Mouse (Mus musculus) intestine, postnatal 0 days (tissue): ENCODE results near the gene Gm884. TPM values are rescaled to one million over a fixed set of nuclear protein-coding genes. Genes with fewer than 3 reads are reported as not detected.

Source experiments
- ATAC-seq: fragments of 200-750 bp; cut with Nextera tagmentation; 2 replicates; pipeline ENCODE4 v1.8.0; 2017; ENCODE audit warnings: mild to moderate bottlenecking, moderate TSS enrichment, moderate library complexity
- H3K27ac ChIP-seq: fragments of 300-500 bp; sonication (generic); 2 replicates; pipeline ENCODE4 v1.5.1; 2014; ENCODE audit warnings: mild to moderate bottlenecking, low read depth, low read length, moderate library complexity
- H3K27me3 ChIP-seq: fragments of 300-500 bp; sonication (generic); replicated peaks from 2 replicates; pipeline ENCODE4 v1.6.1; 2014; ENCODE audit warnings: low read length, mixed read lengths; ENCODE audit not compliant: control insufficient read depth, insufficient read depth
- H3K36me3 ChIP-seq: fragments of 300-500 bp; sonication (generic); 2 replicates; pipeline ENCODE4 v1.6.1; 2014; ENCODE audit warnings: mild to moderate bottlenecking, moderate library complexity; ENCODE audit not compliant: control insufficient read depth, insufficient read depth
- H3K4me1 ChIP-seq: fragments of 300-500 bp; sonication (generic); replicated peaks from 2 replicates; pipeline ENCODE4 v1.6.1; 2014; ENCODE audit warnings: antibody characterized with exemption, low read length, mixed read lengths; ENCODE audit not compliant: control insufficient read depth, insufficient read depth
- H3K4me2 ChIP-seq: fragments of 300-500 bp; sonication (generic); replicated peaks from 2 replicates; pipeline ENCODE4 v1.6.1; 2014; ENCODE audit warnings: low read depth, mild to moderate bottlenecking, moderate library complexity
- H3K4me3 ChIP-seq: fragments of 300-500 bp; sonication (generic); 2 replicates; pipeline ENCODE4 v1.5.1; 2014; ENCODE audit warnings: low read depth, low read length
- H3K9ac ChIP-seq: fragments of 300-500 bp; sonication (generic); 2 replicates; pipeline ENCODE4 v1.6.1; 2014; ENCODE audit warnings: mild to moderate bottlenecking, low read depth, low read length
- H3K9me3 ChIP-seq: fragments of 300-500 bp; sonication (generic); 2 replicates; pipeline ENCODE4 v1.6.1; 2016; ENCODE audit warnings: mixed run types; ENCODE audit not compliant: control insufficient read depth
- CTCF ChIP-seq: sonication (generic); IDR thresholded peaks from 2 replicates; pipeline ENCODE4 v1.5.1; 2016; ENCODE audit warnings: low read depth, mild to moderate bottlenecking, control low read depth, antibody characterized with exemption, moderate library complexity
- WGBS: fragments of 180-500 bp; shearing (Covaris S2); extraction: QIAGEN DNeasy Blood & Tissue Kit; methylation state at CpG from one replicate; pipeline ENCODE4 v1.1.7; 2014; 5-methylcytosine and 5-hydroxymethylcytosine counted together
- polyA plus RNA-seq: library from polyadenylated mRNA; unstranded; fragments of >200 nt; fragmentation: Nextera tagmentation; extraction: Ambion mirVana; gene quantifications from 2 replicates; pipeline ENCODE4 v1.2.1, GENCODE M21; 2015

The Gm884 gene
- polyA plus RNA-seq, 1 experiment from 2014 or later, result not detected

- no peaks in the 10 kb centered on the region for H3K4me1 ChIP-seq
- WGBS, result 59% methylated on average over 4 of the region's 4 CpGs
- H3K27me3 ChIP-seq, result no peaks in the 10 kb centered on the region
- no peaks in the 10 kb centered on the region for H3K9me3 ChIP-seq
- TF ChIP-seq CTCF, result no peak
- no peak overlapping the region for H3K4me3 ChIP-seq
- H3K9ac ChIP-seq, result no peak overlapping the region
- no peaks in the 10 kb centered on the region for H3K36me3 ChIP-seq
- ATAC-seq, result no peak
- no peak overlapping the region for H3K4me2 ChIP-seq
- H3K27ac ChIP-seq, result no peak overlapping the region
These were observed 40.9 kb upstream of the Gm884 start for GRCm38 (mm10) chr11:103661863-103662262.

- Histone ChIP-seq H3K4me3 (no peak overlapping the region), H3K36me3 (no peaks in the 10 kb centered on the region), H3K27ac (no peak overlapping the region), H3K9ac (no peak overlapping the region), H3K27me3 (0 out of 2 replicates have a peak, but pooled peaks cover 6% of the 10 kb centered on the region), H3K4me2 (no peak overlapping the region), H3K4me1 (0 out of 2 replicates have a peak, but pooled peaks cover under 1% of the 10 kb centered on the region), H3K9me3 (no peaks in the 10 kb centered on the region)
- no peak for TF ChIP-seq CTCF
- no peak for ATAC-seq
- WGBS, result 84% methylated on average over 7 of the region's 7 CpGs
These were observed 37.2 kb upstream of the Gm884 start for GRCm38 (mm10) chr11:103658189-103658588.

- 9% methylated on average over 3 of the region's 3 CpGs for WGBS
- no peak for ATAC-seq
- 0 out of 2 replicates have a peak, but pooled peaks have one; percentile 17 for TF ChIP-seq CTCF
These were observed 35.6 kb upstream of the Gm884 start for GRCm38 (mm10) chr11:103656520-103656919.

GRCm38 (mm10) chr11:103653359-103653965 lies 32.5 kb upstream of the Gm884 start:
- TF ChIP-seq CTCF, result no peak
- 34% methylated on average over 10 of the region's 10 CpGs for WGBS
- Histone ChIP-seq H3K36me3 (no peaks in the 10 kb centered on the region), H3K27me3 (peaks cover 37% of the 10 kb centered on the region), H3K9ac (no peak overlapping the region), H3K27ac (no peak overlapping the region), H3K4me3 (no peak overlapping the region), H3K4me2 (no peak overlapping the region), H3K4me1 (0 out of 2 replicates have a peak, but pooled peaks cover 3% of the 10 kb centered on the region), H3K9me3 (no peaks in the 10 kb centered on the region)
- peak; percentile 64 for ATAC-seq

More at GRCm38 (mm10) chr11:103656520-103656919, 35.6 kb upstream of the Gm884 start:
- peaks cover 9% of the 10 kb centered on the region; the same call in 1 of the 2 replicates for H3K27me3 ChIP-seq
- H3K9ac ChIP-seq, result no peak overlapping the region
- no peaks in the 10 kb centered on the region for H3K36me3 ChIP-seq
- H3K4me2 ChIP-seq, result no peak overlapping the region
- 0 out of 2 replicates have a peak, but pooled peaks cover 3% of the 10 kb centered on the region for H3K4me1 ChIP-seq
- H3K27ac ChIP-seq, result no peak overlapping the region
- H3K9me3 ChIP-seq, result no peaks in the 10 kb centered on the region
- H3K4me3 ChIP-seq, result no peak overlapping the region

GRCm38 (mm10) chr11:103651426-103651825 lies 30.5 kb upstream of the Gm884 start:
- 0 out of 2 replicates have a peak, but pooled peaks cover 3% of the 10 kb centered on the region for H3K4me1 ChIP-seq
- WGBS, result 80% methylated on average over 6 of the region's 6 CpGs
- no peak for TF ChIP-seq CTCF
- H3K9ac ChIP-seq, result no peak overlapping the region
- H3K27me3 ChIP-seq, result peaks cover 45% of the 10 kb centered on the region
- no peak overlapping the region for H3K4me2 ChIP-seq
- ATAC-seq, result no peak
- H3K9me3 ChIP-seq, result no peaks in the 10 kb centered on the region
- H3K36me3 ChIP-seq, result no peaks in the 10 kb centered on the region
- H3K27ac ChIP-seq, result no peak overlapping the region
- H3K4me3 ChIP-seq, result no peak overlapping the region

GRCm38 (mm10) chr11:103649983-103650493 lies 29.1 kb upstream of the Gm884 start:
- Histone ChIP-seq H3K4me1 (0 out of 2 replicates have a peak, but pooled peaks cover 3% of the 10 kb centered on the region), H3K9me3 (no peaks in the 10 kb centered on the region), H3K9ac (no peak overlapping the region), H3K4me2 (peak overlapping the region; percentile 66), H3K27me3 (peaks cover 40% of the 10 kb centered on the region), H3K4me3 (peak overlapping the region; percentile 39), H3K27ac (no peak overlapping the region), H3K36me3 (no peaks in the 10 kb centered on the region)
- 3% methylated on average over 37 of the region's 37 CpGs for WGBS
- TF ChIP-seq CTCF, result no peak
- ATAC-seq, result no peak
